Mouse (Mus musculus) spleen, adult 2 months (tissue): ENCODE measurements around the gene Aurkaip1. TPM values are rescaled to one million over a fixed set of nuclear protein-coding genes. Genes with fewer than 3 reads are reported as not detected.

Experiments
- DNase-seq, 2 experiments: peaks; one replicate each; pipeline versions ENCODE4 v3.0.0 to v3.0.0-alpha.2; 2012 to 2021; ENCODE audit warnings: low spot score in 2 of 2, low read depth in 1 of 2
- H3K27ac ChIP-seq: fragments of 200-500 bp; 2 replicates; pipeline ENCODE4 v1.5.1; 2012; ENCODE audit warnings: low read length, inconsistent platforms; ENCODE audit not compliant: insufficient read depth
- H3K27me3 ChIP-seq: fragments of 200-500 bp; 2 replicates; pipeline ENCODE4 v1.6.1; 2012; ENCODE audit warnings: mild to moderate bottlenecking, moderate library complexity, low read length, inconsistent platforms; ENCODE audit not compliant: control insufficient read depth, insufficient read depth
- H3K36me3 ChIP-seq: fragments of 200-500 bp; 2 replicates; pipeline ENCODE4 v1.6.1; 2012; ENCODE audit warnings: mild to moderate bottlenecking, low read length, inconsistent platforms; ENCODE audit not compliant: control insufficient read depth, insufficient read depth
- H3K4me1 ChIP-seq: fragments of 200-500 bp; 2 replicates; pipeline ENCODE4 v1.6.1; 2011; ENCODE audit warnings: inconsistent platforms; ENCODE audit not compliant: control insufficient read depth, insufficient read depth, insufficient read length
- H3K4me3 ChIP-seq: fragments of 200-500 bp; 2 replicates; pipeline ENCODE4 v1.5.1; 2011; ENCODE audit warnings: mild to moderate bottlenecking, inconsistent platforms; ENCODE audit not compliant: insufficient read depth, insufficient read length; ENCODE audit errors: extremely low read depth
- CTCF ChIP-seq: fragments of 200-500 bp; IDR thresholded peaks from 2 replicates; pipeline ENCODE4 v1.5.1; 2011; ENCODE audit warnings: mild to moderate bottlenecking, inconsistent platforms; ENCODE audit not compliant: insufficient read depth, insufficient read length, insufficient replicate concordance; ENCODE audit errors: extremely low read depth
- POLR2A ChIP-seq: fragments of 200-500 bp; IDR thresholded peaks from 2 replicates; pipeline ENCODE4 v1.6.1; 2011; ENCODE audit warnings: low read depth, low read length, inconsistent platforms
- WGBS: fragments of 180-500 bp; shearing (Covaris S2); methylation state at CpG from one replicate; pipeline ENCODE4 v1.1.7; 2018; 5-methylcytosine and 5-hydroxymethylcytosine counted together
- polyA plus RNA-seq: library from polyadenylated mRNA; depleted of rRNA; stranded (reverse); fragments of >200 nt; gene quantifications from 2 replicates; pipeline ENCODE4 v1.2.3, GENCODE M21; 2012

The Aurkaip1 gene
- polyA plus RNA-seq, 1 experiment: 88.7 TPM

DNA sequence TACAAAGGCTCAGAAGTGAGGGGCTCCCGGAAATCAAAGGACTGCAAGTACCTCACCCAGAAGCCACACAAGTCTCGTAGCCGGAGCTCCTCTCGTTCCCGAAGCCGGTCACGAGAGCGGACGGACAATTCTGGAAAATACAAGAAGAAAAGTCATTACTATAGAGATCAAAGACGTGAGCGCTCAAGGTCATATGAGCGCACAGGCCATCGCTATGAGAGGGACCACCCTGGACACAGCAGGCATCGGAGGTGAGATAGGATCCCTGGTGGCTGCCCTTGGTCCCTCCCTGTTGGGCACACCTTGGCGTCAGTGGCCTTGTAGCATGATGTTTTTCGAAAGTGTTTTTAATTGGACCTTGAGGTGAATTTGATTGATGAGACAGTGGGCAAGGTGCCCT lies 7.6 kb upstream of the Aurkaip1 start:
- Histone ChIP-seq H3K4me3 (no peak overlapping the region), H3K4me1 (no peaks in the 10 kb centered on the region), H3K27me3 (no peaks in the 10 kb centered on the region), H3K36me3 (peaks cover 45% of the 10 kb centered on the region), H3K27ac (no peak overlapping the region)
- WGBS: 97% methylated on average over 16 of the region's 16 CpGs
- no peak for TF ChIP-seq CTCF
- TF ChIP-seq POLR2A: no peak
- DNase-seq: no peak

DNA sequence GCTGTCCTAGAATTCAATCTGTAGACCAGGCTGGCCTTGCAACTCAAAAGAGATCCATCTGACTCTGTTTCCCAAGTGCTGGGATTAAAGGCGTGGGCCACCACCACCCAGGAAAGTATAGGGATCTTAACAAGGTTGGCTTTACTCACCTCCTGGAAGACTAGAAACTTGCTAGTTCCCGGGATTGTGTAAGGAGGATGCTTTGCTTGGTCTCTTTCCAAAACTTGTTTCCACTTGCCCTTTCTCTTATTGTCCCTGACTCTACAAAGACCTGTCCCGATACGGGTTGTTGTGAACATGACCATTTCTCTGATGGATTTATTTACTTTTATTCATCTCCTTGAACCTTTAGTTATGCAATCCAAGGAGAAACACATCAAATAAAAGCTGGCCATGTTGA lies 1.2 kb upstream of the Aurkaip1 start:
- TF ChIP-seq POLR2A: no peak
- no peak for TF ChIP-seq CTCF
- Histone ChIP-seq H3K4me1 (peaks cover 9% of the 10 kb centered on the region; the same call in 1 of the 2 replicates), H3K27ac (no peak overlapping the region), H3K27me3 (no peaks in the 10 kb centered on the region), H3K4me3 (no peak overlapping the region), H3K36me3 (peaks cover 2% of the 10 kb centered on the region)
- WGBS: 92% methylated on average over 4 of the region's 4 CpGs
- DNase-seq: no peak

DNA sequence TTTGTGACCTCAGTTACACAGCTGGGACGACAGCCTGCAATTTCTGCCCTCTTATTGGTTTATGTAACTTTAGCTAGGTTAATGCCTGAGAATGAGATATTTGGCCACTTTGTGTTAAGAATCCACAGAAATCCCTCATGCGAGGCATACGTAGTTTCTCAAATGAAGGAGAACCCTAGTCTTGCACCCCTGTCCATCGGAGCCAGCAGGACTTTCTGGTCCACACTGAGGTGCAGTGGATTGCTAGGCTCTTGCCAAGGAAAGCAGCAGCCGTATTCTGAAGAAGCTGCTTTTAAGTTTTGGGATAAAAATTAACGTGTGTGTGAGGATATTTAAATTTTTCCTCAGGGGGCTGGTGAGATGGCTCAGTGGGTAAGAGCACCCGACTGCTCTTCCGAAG lies 476 bp upstream of the Aurkaip1 start:
- H3K36me3 ChIP-seq: peaks cover 1% of the 10 kb centered on the region; the same call in 1 of the 2 replicates
- 50% methylated on average over 8 of the region's 8 CpGs for WGBS
- H3K27me3 ChIP-seq: no peaks in the 10 kb centered on the region
- no peak for DNase-seq
- peaks cover 9% of the 10 kb centered on the region; the same call in 1 of the 2 replicates for H3K4me1 ChIP-seq
- peak overlapping the region; percentile 16; the same call in 1 of the 2 replicates for H3K27ac ChIP-seq
- TF ChIP-seq POLR2A (no peak), CTCF (no peak)
- no peak overlapping the region for H3K4me3 ChIP-seq

DNA sequence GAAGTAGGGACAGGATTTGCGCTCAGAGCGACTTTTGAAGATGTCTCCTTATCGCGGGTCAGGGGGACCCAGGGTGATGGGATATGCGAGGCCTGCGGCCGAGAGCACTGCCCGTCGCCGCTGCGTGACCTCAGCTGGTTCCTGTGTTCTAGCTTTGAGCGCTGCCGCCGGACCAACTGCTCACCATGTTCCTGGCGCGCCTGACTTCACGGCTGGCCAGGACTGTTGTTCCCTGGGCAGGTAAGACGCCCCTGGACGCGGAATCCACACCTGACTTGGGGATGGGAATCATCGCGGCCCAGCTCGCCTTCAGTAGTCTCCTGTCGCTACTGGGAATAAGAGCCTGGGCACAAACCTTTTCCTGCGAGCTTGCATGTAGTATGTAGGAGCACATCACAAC lies 759 bp downstream of the Aurkaip1 start:
- Histone ChIP-seq H3K36me3 (no peaks in the 10 kb centered on the region), H3K4me1 (peaks cover 9% of the 10 kb centered on the region; the same call in 1 of the 2 replicates), H3K4me3 (peak overlapping the region; percentile 91), H3K27me3 (no peaks in the 10 kb centered on the region), H3K27ac (peak overlapping the region; percentile 86)
- TF ChIP-seq POLR2A (no peak), CTCF (no peak)
- DNase-seq: no peak
- WGBS: under 1% methylated on average over 25 of the region's 25 CpGs

DNA sequence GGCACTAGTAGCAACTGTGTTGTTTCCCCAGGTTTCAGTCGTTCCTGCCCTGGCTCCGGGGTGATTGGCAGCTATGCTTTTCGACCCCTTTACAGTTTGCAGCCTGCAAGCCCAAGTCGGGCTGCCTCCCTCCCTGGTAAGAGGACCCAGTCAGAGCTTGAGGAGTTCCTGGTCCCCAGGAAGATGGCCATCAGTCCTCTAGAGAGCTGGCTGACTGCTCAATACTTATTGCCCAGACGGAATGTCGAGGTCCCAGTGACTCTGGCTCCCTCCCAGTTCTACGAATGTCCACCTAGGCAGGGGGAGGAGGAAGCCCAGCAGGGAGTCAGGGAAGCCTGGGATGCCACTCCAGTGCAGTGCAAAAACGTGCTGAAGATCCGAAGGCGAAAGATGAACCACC lies 1.2 kb downstream of the Aurkaip1 start:
- WGBS: 56% methylated on average over 10 of the region's 10 CpGs
- Histone ChIP-seq H3K36me3 (no peaks in the 10 kb centered on the region), H3K4me1 (peaks cover 9% of the 10 kb centered on the region; the same call in 1 of the 2 replicates), H3K27ac (peak overlapping the region; percentile 86; the same call in 1 of the 2 replicates), H3K4me3 (peak overlapping the region; percentile 91), H3K27me3 (no peaks in the 10 kb centered on the region)
- no peak for TF ChIP-seq CTCF
- no peak for TF ChIP-seq POLR2A
- DNase-seq: no peak

DNA sequence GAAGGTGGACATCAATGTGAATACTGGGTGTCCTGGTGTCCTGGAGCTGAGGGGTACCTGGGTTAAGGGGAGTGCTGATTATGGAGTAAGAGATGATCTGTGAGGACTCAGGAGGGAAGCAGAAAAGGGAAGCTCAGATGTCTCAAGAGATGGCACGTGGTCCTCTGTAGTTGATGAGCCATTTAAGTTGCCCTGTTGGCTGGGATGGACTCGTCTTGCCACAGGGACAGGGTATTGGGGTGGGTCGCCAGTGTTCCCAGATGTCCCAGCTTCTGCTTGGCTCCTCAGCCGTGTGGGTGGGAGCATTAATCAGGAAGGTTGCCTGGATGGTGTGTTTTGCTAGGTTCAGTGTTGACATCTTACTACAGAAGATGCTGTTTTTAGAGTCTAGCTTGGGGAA lies 2.2 kb downstream of the Aurkaip1 start:
- DNase-seq: no peak
- Histone ChIP-seq H3K4me1 (peaks cover 9% of the 10 kb centered on the region; the same call in 1 of the 2 replicates), H3K36me3 (no peaks in the 10 kb centered on the region), H3K27ac (no peak overlapping the region), H3K27me3 (no peaks in the 10 kb centered on the region), H3K4me3 (no peak overlapping the region)
- 82% methylated on average over 4 of the region's 4 CpGs for WGBS
- no peak for TF ChIP-seq CTCF
- no peak for TF ChIP-seq POLR2A

DNA sequence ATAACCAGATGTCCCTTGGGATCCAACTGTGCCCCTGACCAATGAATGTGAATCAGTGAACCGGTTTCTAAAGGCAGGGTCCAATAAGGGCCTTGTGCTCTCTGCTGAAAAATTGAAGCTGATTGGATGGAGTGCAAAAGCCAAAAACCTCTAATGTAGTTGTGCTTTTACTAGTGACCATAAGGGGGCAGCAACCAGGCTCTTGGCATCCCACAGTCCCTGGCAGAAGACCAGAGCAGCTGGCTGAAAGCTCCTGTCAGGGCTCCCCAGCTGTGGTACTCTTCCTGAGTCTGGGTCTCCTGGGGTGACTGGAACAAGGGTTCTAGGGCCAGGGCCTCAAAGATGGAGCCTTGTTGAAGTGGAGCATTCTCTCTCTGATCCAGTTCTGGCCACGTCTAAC lies 2.8 kb downstream of the Aurkaip1 start:
- Histone ChIP-seq H3K27ac (peak overlapping the region; percentile 23; the same call in 1 of the 2 replicates), H3K36me3 (no peaks in the 10 kb centered on the region), H3K4me3 (no peak overlapping the region), H3K4me1 (peaks cover 9% of the 10 kb centered on the region; the same call in 1 of the 2 replicates), H3K27me3 (no peaks in the 10 kb centered on the region)
- WGBS: 43% methylated on average over 2 of the region's 2 CpGs
- DNase-seq: peak; percentile 34 to 58
- no peak for TF ChIP-seq POLR2A
- TF ChIP-seq CTCF: no peak; the same call in 1 of the 2 replicates
